Mouse (Mus musculus) 3134 (cell line): ENCODE measurements around the gene Car5b.

Experiments used
- DNase-seq: peaks from one replicate; pipeline ENCODE4 v3.0.0-alpha.2; 2011; ENCODE audit warnings: low spot score; ENCODE audit not compliant: insufficient read length; ENCODE audit errors: extremely low read depth

Car5b gene

DNA sequence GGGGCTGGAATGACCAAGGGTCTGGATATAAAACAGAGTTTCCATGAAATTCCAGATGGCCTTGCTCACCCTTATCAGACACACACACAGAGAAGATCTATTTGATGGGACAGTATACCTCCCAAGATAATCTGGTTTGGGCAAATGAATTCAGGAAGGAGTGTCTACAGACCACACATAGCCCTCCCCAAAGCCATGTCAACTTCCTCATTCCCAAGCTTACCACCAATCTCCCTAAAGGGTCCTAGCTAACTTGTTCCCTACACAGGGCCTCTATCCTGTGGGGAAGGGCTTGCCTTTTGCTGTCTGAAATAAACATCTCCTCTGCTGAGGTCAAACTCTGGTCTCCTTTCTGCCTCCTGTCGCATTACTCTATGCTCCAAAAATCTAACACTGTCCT lies 46.7 kb downstream of the Car5b start:
- no peak for DNase-seq

DNA sequence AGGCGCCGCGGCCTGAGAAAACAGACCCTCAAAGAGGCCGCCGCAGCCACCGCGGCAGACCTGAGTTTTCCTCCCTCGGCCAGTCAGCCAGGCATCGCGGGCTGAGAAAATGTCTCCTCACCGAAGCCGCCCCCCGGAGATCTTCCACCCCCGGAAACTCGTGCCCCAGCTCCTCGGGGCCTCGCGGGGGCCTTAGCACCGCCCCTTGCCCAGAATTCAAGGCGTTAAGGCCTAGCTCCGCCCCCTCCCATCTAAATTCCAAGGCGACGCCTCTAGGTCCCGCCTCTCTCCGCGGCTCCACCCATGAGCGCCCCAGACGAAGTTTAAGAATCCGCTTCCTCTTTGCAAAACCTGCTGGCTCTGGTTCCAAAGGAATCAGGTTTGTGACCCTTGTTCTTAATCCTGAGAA lies 69.3 kb downstream of the Car5b start, which contains the start of gene Zrsr2:
Gene Zrsr2 (minus strand): TSS at position 195 of the 409 bp plus-strand sequence.
- peak; percentile 89 for DNase-seq

DNA sequence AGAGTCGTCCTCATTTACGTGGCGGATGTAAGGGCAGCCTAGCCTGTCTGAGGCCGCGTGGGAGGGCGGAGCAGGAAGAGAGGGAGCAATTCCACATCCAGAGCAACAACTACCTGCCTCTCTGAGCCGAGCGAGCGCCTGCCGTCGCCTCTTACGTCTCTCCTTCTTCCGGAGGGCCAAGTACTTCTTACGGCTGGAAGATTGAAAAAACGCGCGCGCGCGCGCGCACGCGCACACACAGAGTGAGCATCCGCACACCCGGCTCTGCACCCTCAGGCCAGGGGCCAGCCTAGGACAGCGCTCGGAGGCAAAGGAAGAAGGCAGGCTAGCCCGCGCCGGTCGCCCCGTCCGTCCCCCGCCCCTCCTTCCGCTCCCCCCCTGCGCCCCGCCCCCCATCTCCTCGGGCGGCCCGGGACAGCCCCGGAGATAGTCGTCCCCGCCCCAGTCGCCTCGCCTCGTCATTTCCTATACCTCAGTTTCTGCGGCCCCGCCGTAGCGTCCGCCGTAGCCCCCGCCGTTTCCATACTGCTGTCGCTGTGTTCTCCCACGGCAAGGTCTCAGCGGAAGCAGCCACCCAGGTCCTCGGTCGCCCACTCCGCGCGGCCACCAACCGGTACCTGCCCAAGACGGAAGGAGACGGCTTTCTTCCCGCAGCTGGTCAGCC lies 69.9 kb downstream of the Car5b start:
- DNase-seq = peak; percentile 89

DNA sequence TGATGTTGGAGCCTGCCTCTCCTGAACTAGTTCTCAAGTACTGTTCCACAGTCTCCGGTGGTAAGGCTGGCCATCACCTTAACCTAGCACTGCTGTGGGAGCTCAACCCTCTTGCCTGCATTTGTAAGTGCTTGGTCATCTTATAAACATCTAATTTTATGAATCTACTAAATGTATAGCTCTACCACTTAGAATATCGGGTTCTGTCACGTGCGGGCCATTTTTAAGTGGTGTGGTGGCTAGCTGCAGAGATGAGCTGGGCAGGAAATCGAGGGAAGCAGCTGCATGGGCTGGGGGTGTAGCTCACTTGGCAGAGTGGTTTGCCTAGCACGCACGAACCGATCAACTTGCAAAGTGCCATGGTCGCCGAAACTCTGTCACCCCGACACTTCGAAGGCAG lies 70.4 kb downstream of the Car5b start:
- DNase-seq = no peak

DNA sequence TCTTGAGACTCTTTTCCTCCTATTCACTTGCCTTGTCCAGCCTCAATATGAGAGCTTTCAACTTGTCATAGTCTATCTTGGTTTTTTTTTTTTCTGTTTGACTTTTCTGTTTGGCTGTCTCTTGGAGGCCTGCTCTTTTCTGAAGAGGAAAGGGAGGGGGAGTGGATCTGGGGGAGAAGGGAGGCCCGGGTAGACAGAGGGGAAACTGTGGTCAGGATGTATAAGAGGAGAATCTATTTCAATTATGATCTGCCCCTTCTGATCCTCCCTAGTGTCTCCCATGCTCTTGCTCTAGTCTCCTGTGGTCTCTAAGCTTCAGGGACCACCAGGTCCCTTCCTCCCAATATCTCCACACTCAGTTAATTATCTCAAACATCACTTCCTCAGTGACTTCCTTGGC lies 76.2 kb downstream of the Car5b start:
- no peak for DNase-seq

DNA sequence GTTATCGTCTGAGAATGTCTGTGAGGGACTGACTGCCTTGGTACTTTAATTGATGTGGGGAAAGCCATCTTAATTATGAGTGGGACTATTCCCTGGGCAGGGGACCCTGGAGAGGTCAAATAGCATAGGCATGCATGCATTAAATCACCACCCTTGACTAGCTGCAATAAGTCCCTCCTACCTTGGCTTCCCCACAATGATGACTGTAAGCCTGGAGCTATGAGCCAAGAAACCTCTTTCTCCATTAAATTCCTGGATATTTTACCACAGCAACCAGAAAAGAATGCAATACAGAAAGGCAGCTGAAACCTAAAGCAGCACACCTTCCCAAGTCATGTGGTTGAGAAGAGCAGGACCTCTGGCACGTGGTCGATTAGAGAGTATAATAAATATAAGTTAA lies 83.4 kb downstream of the Car5b start:
- no peak for DNase-seq

DNA sequence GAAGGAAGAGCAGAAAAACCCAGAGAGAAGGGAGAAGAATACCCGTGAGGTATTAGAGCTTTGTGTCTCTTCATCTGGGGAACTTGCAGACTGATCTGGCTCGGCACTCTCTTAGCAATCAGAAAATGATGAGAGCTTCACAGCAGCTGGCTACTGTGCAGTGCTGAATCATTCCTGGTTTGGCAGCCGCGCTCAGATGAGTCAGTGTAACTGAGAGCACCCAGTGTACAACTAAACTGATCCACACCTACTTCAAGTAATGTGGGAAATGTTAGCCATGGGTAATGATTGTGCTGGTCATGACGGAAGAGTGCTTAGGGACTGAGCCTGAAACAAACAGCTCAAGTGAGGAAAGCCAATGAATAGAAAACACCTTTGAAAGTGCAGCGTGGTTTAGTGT lies 89.2 kb downstream of the Car5b start:
- peak; percentile 55 for DNase-seq

DNA sequence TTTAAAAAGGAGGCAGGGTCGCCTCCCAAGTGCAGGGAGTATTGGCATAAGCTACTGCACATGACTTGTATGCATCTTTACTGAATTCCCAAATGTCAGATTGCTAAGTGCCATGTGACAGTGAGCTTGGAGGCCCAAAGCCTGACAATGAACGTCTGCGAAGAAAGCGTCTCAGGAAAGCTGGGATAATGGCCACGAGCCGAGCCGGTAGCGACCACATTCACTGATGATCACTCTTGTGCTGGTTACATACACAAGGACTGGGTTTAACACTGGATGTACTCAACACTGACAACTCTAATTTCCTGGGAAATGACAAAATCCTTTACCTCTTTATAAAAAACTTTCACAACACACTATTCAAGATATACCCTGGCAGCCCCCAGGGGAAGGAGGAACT lies 93.1 kb downstream of the Car5b start:
- DNase-seq = no peak

DNA sequence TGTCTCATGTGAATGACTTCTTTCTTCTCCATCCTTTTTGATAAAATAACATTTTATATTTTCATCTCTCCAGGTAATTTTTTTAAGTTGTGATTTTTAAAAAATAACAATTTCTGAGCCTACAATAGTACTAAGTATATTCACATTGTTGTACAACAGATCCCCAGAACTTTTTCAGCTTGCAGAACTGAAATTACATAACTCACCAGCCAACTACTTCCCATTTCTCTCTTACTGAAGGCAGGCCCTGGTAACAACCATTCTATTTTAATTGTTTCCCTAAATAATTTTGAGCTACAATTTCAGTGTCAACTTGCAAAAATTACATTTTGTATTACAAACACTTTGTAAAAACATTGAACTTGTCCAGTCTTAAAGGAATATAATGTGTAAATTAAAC lies 98.2 kb downstream of the Car5b start:
- no peak for DNase-seq
